Mouse (Mus musculus) limb, embryonic 12.5 days (tissue): ENCODE measurements at regions not wholly inside any gene's neighbourhood (a gene's known extent, or its start where the extent isn't known, plus 50 kb on each side); places are given as distances from the start of the nearest gene placed in this dataset.

ENCODE experiments used
- ATAC-seq: fragments of 200-750 bp; cut with Nextera tagmentation; 2 replicates; pipeline ENCODE4 v1.8.0; 2017; ENCODE audit warnings: low read depth, moderate TSS enrichment; ENCODE audit not compliant: insufficient number of reproducible peaks, insufficient read depth, low FRiP score, low TSS enrichment
- H3K27ac ChIP-seq: fragments of 300-500 bp; sonication (generic); 2 replicates; pipeline ENCODE4 v1.5.1; 2016; ENCODE audit warnings: mild to moderate bottlenecking, moderate library complexity
- H3K27me3 ChIP-seq: fragments of 300-500 bp; sonication (generic); 2 replicates; pipeline ENCODE4 v1.6.1; 2016; ENCODE audit warnings: mild to moderate bottlenecking, moderate library complexity
- H3K36me3 ChIP-seq: fragments of 300-500 bp; sonication (generic); 2 replicates; pipeline ENCODE4 v1.6.1; 2016; ENCODE audit warnings: mild to moderate bottlenecking, moderate library complexity
- H3K4me1 ChIP-seq: fragments of 300-500 bp; sonication (generic); replicated peaks from 2 replicates; pipeline ENCODE4 v1.6.1; 2016
- H3K4me2 ChIP-seq: fragments of 300-500 bp; sonication (generic); 2 replicates; pipeline ENCODE4 v1.6.1; 2016; ENCODE audit warnings: mild to moderate bottlenecking, moderate library complexity
- H3K4me3 ChIP-seq: fragments of 300-500 bp; sonication (generic); replicated peaks from 2 replicates; pipeline ENCODE4 v1.5.1; 2016; ENCODE audit warnings: mild to moderate bottlenecking
- H3K9ac ChIP-seq: fragments of 300-500 bp; sonication (generic); replicated peaks from 2 replicates; pipeline ENCODE4 v1.6.1; 2016; ENCODE audit warnings: mild to moderate bottlenecking, moderate library complexity
- H3K9me3 ChIP-seq: fragments of 300-500 bp; sonication (generic); 2 replicates; pipeline ENCODE4 v1.6.1; 2016; ENCODE audit warnings: mild to moderate bottlenecking, moderate library complexity
- WGBS: fragments of 180-500 bp; shearing (Covaris S2); methylation state at CpG from one replicate; pipeline ENCODE4 v1.1.7; 2016; 5-methylcytosine and 5-hydroxymethylcytosine counted together

- H3K4me3 ChIP-seq, result no peak overlapping the region
Measured at GRCm38 (mm10) chr5:84690334-84691258, 273.4 kb upstream of the Epha5 start.

DNA sequence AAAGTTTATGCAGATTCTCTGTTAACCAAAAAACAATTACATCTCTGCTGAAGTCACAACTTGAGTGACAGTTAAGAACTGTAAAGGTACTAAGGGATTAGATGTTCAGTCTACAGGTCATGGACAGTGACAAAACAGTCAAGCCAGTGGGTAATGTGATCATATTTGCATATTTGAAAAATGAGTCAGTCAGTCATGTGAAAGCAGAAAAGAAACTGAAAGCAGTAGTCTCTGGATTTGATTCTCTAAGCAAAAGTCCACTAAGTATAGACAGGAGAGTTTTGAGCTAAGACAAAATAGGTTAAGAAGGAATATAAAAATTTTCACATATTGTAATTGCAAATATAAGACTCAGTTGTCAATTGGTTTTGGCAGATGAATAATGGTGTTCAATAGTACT, 270.4 kb upstream of the Epha5 start:
- H3K4me2 ChIP-seq, result no peak overlapping the region
- H3K9ac ChIP-seq, result no peak overlapping the region
- no peaks in the 10 kb centered on the region for H3K4me1 ChIP-seq
- ATAC-seq, result no peak
- H3K9me3 ChIP-seq, result no peaks in the 10 kb centered on the region
- no peaks in the 10 kb centered on the region for H3K36me3 ChIP-seq
- H3K27me3 ChIP-seq, result no peaks in the 10 kb centered on the region
- no peak overlapping the region for H3K4me3 ChIP-seq
- no peak overlapping the region for H3K27ac ChIP-seq

More at GRCm38 (mm10) chr5:84690334-84691258, 273.4 kb upstream of the Epha5 start:
- Histone ChIP-seq H3K9ac (no peak overlapping the region), H3K27me3 (no peaks in the 10 kb centered on the region), H3K4me1 (no peaks in the 10 kb centered on the region), H3K4me2 (no peak overlapping the region), H3K9me3 (no peaks in the 10 kb centered on the region), H3K27ac (no peak overlapping the region), H3K36me3 (no peaks in the 10 kb centered on the region)
- ATAC-seq, result no peak
- WGBS, result 67% methylated on average over 2 of the region's 2 CpGs

- Histone ChIP-seq H3K4me1 (no peaks in the 10 kb centered on the region), H3K9ac (no peak overlapping the region), H3K4me2 (no peak overlapping the region), H3K4me3 (no peak overlapping the region), H3K27ac (no peak overlapping the region), H3K9me3 (no peaks in the 10 kb centered on the region), H3K36me3 (no peaks in the 10 kb centered on the region), H3K27me3 (no peaks in the 10 kb centered on the region)
- no peak for ATAC-seq
Measured at GRCm38 (mm10) chr5:84655171-84655570, 238.0 kb upstream of the Epha5 start.

GRCm38 (mm10) chr5:84635502-84635901, 218.3 kb upstream of the Epha5 start:
- Histone ChIP-seq H3K9me3 (no peaks in the 10 kb centered on the region), H3K27ac (no peak overlapping the region), H3K36me3 (no peaks in the 10 kb centered on the region), H3K4me2 (no peak overlapping the region), H3K4me3 (no peak overlapping the region), H3K9ac (no peak overlapping the region), H3K4me1 (peaks cover 7% of the 10 kb centered on the region; the same call in 1 of the 2 replicates), H3K27me3 (no peaks in the 10 kb centered on the region)
- WGBS, result 14% methylated on average over 3 of the region's 3 CpGs
- ATAC-seq, result peak; percentile 66; the same call in 1 of the 2 replicates

DNA sequence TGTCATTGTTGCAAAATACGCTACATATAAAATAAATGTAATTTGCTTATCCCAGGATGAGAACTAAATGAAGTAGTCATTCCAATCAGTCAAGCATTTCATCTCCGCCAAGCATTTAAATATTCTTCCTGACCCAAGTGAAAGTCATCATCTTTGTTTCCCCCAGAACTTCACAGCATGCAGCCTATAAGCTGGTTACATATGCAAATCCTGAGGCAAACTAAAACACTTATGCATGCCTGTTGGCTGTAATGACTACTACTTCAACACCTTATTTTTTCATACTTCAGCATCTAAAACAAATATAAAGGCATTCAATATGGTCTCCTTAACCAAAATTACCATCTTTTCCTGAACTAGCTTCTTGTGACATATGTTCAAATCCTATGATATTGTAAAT, 215.7 kb upstream of the Epha5 start:
- H3K4me3 ChIP-seq, result no peak overlapping the region
- WGBS, result 87% methylated on average over 2 of the region's 2 CpGs
- H3K9ac ChIP-seq, result no peak overlapping the region
- no peaks in the 10 kb centered on the region for H3K27me3 ChIP-seq
- no peaks in the 10 kb centered on the region for H3K36me3 ChIP-seq
- peaks cover 7% of the 10 kb centered on the region; the same call in 1 of the 2 replicates for H3K4me1 ChIP-seq
- H3K9me3 ChIP-seq, result no peaks in the 10 kb centered on the region
- H3K4me2 ChIP-seq, result no peak overlapping the region
- ATAC-seq, result no peak
- no peak overlapping the region for H3K27ac ChIP-seq

DNA sequence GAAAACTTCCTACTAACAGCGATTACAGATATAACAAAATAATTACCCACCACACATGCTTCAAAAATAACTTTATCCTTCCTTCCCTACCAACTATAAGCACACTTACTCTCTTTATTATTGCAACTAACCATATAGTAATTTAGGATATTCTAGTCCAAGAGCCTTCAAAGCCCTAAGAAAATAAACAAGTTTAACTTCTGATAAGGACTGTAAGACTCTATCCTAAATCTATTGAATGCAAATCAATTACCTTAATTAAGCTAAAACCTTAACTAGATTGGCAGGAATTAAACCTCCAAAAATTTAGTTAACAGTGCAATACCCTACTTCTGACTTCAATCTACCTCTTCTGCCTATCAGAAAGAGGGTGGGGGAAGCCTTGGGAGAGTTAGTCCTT, 201.0 kb upstream of the Epha5 start:
- Histone ChIP-seq H3K9ac (no peak overlapping the region), H3K4me1 (no peaks in the 10 kb centered on the region), H3K36me3 (no peaks in the 10 kb centered on the region), H3K4me2 (no peak overlapping the region), H3K27ac (no peak overlapping the region), H3K27me3 (no peaks in the 10 kb centered on the region), H3K4me3 (no peak overlapping the region), H3K9me3 (no peaks in the 10 kb centered on the region)
- 68% methylated on average over 1 of the region's 1 CpGs for WGBS
- ATAC-seq, result no peak

DNA sequence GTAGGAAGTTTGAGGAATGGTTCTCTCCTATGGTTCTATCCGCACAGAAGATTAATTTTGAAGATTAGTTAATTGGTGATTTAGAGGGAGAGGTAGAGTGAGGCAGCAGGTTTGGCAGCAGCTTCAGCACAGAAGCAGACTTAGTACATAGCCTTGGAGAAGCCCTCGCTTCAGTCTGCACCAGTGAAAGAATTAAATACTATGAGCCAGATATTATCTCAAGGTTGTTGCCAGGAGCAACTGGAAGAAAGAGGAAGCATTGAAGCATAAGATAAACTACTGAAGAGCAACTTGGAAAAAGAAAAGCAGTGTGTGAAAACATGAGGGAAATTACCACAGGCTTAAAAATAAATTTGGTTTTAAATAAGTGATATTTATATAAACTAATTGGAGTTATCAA, 191.5 kb upstream of the Epha5 start:
- Histone ChIP-seq H3K9me3 (no peaks in the 10 kb centered on the region), H3K27me3 (no peaks in the 10 kb centered on the region), H3K4me3 (no peak overlapping the region), H3K9ac (no peak overlapping the region), H3K4me1 (no peaks in the 10 kb centered on the region), H3K4me2 (no peak overlapping the region), H3K27ac (no peak overlapping the region), H3K36me3 (no peaks in the 10 kb centered on the region)
- ATAC-seq, result no peak
- WGBS, result 81% methylated on average over 2 of the region's 2 CpGs

DNA sequence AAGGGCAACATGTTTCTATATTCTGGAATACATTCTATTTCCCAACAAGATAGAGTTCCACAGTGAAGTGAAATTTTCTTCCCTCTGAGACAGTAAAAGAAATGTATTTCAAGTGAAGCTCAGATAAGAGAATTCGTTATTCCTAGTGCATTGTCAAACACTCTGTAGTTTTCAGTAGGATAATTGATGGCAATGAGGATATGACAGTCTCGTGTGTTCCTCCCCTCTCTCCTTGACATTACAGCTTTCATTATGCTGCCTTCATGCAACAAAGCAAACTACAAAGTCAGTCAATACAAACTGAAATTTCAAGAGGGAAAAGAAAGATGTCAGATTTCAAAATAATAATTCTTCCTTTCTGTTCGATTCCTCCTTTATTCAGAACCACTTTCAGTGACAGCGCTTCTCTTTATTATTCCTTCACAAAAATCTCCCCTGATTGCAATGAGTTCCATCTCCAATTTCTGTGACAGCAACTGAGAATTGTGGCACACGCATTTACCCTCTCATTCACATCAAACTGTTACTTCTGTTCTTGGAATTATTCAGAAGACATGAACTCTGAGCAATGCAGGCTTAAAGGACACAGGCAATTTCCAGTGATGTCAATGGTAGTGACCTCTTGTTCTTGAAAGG, 148.2 kb upstream of the Epha5 start:
- Histone ChIP-seq H3K36me3 (no peaks in the 10 kb centered on the region), H3K27me3 (no peaks in the 10 kb centered on the region), H3K4me1 (no peaks in the 10 kb centered on the region), H3K4me2 (no peak overlapping the region), H3K27ac (no peak overlapping the region), H3K4me3 (no peak overlapping the region), H3K9ac (no peak overlapping the region), H3K9me3 (no peaks in the 10 kb centered on the region)
- 88% methylated on average over 5 of the region's 5 CpGs for WGBS
- no peak for ATAC-seq

GRCm38 (mm10) chr5:84519836-84520235, 102.7 kb upstream of the Epha5 start:
- H3K4me1 ChIP-seq, result no peaks in the 10 kb centered on the region
- no peak overlapping the region for H3K4me3 ChIP-seq
- H3K36me3 ChIP-seq, result no peaks in the 10 kb centered on the region
- no peaks in the 10 kb centered on the region for H3K9me3 ChIP-seq
- no peaks in the 10 kb centered on the region for H3K27me3 ChIP-seq
- ATAC-seq, result no peak
- H3K27ac ChIP-seq, result no peak overlapping the region
- H3K4me2 ChIP-seq, result no peak overlapping the region
- H3K9ac ChIP-seq, result no peak overlapping the region

- no peak overlapping the region for H3K4me3 ChIP-seq
- no peak overlapping the region for H3K27ac ChIP-seq
- ATAC-seq, result no peak
- WGBS, result 77% methylated on average over 5 of the region's 5 CpGs
- H3K4me2 ChIP-seq, result no peak overlapping the region
- H3K4me1 ChIP-seq, result no peaks in the 10 kb centered on the region
- no peaks in the 10 kb centered on the region for H3K27me3 ChIP-seq
- H3K9me3 ChIP-seq, result no peaks in the 10 kb centered on the region
- no peaks in the 10 kb centered on the region for H3K36me3 ChIP-seq
- H3K9ac ChIP-seq, result no peak overlapping the region
Measured at GRCm38 (mm10) chr5:84510144-84510543, 93.0 kb upstream of the Epha5 start.

- no peak overlapping the region for H3K4me2 ChIP-seq
- no peaks in the 10 kb centered on the region for H3K36me3 ChIP-seq
- no peak for ATAC-seq
- no peak overlapping the region for H3K9ac ChIP-seq
- no peak overlapping the region for H3K4me3 ChIP-seq
- no peak overlapping the region for H3K27ac ChIP-seq
- no peaks in the 10 kb centered on the region for H3K4me1 ChIP-seq
- H3K9me3 ChIP-seq, result no peaks in the 10 kb centered on the region
- H3K27me3 ChIP-seq, result no peaks in the 10 kb centered on the region
Measured at GRCm38 (mm10) chr5:84480978-84481377, 63.8 kb upstream of the Epha5 start.
